Mouse (Mus musculus) olfactory bulb, adult 2 months (tissue): ENCODE data around the gene Gkap1.

Experiments
- CTCF ChIP-seq: fragments of 200-500 bp; IDR thresholded peaks from 2 replicates; pipeline ENCODE4 v1.5.1; 2012; ENCODE audit warnings: low read depth, mild to moderate bottlenecking, low read length, moderate library complexity; ENCODE audit not compliant: insufficient read depth
- POLR2A ChIP-seq: fragments of 200-500 bp; IDR thresholded peaks from 2 replicates; pipeline ENCODE4 v1.6.1; 2012; ENCODE audit warnings: mild to moderate bottlenecking, low read depth, low read length, moderate library complexity; ENCODE audit not compliant: insufficient read depth

GRCm38 (mm10) chr13:58220206-58220605 is 55.3 kb downstream of the Gkap1 start:
- TF ChIP-seq CTCF = no peak
- no peak for TF ChIP-seq POLR2A
